Mouse (Mus musculus) adrenal gland, adult (tissue): ENCODE results near the gene Epdr1.

Experiments
- DNase-seq, 2 experiments: peaks; one replicate each; pipeline ENCODE4 v3.0.0; 2022 to 2023; ENCODE audit warnings: low spot score in 1 of 2; ENCODE audit not compliant: inconsistent age in 2 of 2

Gene Epdr1

DNA sequence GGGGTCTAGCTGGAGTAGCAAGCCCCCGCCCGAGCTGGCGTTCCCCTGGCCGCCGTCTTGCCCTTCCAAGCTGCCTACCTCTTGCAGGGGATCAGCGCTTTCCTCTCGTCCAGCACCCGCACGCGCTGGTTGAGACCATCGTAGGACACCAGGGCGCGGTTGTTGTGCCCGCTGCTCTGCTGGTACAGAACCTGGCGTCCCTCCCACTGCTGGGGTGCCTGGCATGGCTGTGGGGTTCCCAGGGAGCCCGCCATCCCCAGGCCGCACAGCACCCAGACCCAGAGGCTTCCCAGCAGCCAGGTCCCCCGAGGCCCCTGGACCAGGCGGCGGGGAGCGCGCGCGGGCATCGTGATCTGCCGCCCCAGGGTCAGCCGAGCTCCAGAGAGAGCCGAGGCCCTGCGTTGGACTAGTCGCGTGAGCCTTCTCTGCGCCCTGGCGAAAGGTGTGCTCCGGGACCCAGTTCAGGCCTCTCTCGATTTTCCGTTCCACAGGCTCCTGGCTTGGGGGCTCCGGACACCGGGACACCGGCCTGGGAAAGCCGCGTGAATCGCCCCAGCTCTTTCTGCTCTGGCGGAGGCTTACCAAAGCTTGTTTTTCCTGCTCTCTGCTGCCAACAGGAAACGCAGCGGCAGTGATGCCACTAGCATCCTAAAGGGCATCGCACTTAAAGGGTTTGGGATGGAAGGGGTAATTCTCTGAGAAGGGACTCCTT lies at the start of gene Epdr1:
Gene Epdr1 (minus strand): TSS at position 712 of the 712 bp plus-strand sequence.
- DNase-seq = peak; percentile 66 to 89

DNA sequence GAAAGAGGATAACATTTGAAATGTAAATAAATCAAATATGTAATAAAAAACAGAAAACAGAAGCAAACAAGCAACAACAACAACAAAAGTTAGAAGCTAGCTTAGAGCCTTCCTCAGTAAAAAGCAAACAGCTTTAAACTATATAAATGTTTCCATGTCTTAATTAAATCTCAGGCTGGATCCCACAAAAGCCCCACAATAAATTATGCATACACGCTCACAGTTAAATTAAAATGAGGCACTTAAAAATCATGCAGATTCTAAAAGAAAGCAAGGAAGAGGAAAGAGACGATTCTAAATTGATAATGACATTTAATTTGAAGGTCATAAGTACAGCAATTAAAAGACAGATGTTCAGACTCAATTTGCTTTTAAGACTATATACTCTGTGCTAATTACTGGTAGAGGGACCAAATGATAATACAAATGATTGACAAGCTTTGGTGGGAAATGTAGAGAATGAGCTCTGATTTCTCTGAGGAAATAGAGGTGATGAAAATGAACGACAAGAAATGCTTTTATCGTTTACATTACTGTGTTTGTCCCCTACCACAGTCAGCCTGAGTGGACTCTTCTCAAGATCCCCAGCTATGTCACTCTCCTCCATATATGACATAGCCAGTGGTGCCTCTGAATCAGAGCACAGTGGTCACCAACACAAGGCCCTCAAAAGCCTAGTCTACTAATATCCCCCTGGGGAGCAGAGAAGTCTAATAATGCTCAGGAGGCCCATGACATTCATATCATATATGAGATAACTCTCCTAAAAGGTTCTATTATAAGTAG lies 48.8 kb upstream of the Epdr1 start:
- DNase-seq = no peak

DNA sequence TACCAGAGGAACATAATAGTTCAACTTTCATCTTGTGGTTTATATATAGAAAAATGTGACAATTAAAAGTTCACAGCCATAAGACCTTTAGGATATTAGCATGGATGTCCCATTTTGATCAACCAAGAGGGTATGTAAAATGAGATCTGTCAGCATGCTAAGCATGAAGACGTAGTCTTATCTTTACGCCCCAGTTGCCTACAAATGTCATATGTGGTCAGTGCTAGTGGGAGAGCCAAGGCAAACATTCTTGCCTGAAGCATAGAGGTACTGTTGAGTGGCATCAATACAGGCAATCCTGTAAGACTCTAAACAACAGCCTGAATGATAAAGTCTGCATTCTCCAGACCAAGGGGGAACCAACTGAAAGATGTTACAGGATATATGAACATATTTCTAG lies 32.7 kb upstream of the Epdr1 start:
- no peak for DNase-seq

DNA sequence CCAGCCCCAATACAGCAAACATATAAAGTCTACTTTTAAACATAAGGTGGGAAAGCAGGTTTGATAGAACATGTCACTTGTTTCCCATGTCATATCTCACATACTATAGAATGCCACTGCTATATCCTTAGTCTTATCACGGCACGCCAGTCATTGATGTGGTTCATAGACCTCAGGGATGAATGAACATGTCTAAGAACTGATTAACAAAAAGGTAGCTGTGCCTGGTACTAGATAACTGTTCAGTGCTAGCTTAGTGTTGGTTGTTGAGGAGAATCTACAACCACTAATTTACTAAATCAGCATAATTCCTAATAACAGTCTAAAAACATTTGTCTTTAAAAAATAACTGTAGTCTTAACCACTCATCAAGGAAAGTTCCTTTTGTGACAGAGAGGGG lies 30.1 kb upstream of the Epdr1 start:
- DNase-seq = no peak

DNA sequence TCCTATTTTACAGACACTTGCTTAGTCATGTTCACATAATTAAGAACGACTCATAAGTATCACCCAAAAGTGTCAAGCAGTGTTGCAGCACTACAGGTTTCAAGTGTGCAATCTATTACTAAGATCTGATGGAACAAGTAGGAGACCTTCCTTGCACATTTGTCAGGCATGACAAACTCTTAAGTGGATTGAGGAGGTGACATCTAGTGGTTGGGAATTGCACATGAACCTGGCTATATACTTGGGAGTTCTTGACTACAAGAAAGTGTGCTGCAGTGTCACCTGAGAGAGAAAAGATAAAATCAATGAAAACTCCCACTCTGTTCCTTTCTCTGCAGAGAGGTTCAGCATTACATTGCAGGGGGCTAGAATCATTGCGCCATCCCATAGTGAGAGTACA lies 24.5 kb upstream of the Epdr1 start:
- peak in 1 of 2 experiments; percentile 33 for DNase-seq

DNA sequence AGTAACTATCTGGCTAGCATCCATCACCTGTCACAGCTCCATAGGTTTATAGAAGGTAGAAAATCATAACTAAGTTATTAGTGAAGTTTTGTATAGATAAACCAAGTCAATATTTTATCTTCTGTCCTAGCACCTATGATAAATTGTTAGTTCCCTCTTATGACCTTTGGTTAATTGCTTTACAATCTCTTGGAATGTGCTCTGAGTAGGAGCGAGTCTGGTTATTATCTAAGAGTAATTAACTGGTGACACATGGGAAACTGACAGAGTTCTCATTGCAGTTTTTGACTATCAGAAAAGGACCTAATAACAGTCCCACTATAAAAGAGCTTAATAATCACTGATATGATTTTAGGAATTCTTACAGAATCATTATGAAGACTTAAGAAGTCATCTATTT lies 23.8 kb upstream of the Epdr1 start:
- DNase-seq = no peak

DNA sequence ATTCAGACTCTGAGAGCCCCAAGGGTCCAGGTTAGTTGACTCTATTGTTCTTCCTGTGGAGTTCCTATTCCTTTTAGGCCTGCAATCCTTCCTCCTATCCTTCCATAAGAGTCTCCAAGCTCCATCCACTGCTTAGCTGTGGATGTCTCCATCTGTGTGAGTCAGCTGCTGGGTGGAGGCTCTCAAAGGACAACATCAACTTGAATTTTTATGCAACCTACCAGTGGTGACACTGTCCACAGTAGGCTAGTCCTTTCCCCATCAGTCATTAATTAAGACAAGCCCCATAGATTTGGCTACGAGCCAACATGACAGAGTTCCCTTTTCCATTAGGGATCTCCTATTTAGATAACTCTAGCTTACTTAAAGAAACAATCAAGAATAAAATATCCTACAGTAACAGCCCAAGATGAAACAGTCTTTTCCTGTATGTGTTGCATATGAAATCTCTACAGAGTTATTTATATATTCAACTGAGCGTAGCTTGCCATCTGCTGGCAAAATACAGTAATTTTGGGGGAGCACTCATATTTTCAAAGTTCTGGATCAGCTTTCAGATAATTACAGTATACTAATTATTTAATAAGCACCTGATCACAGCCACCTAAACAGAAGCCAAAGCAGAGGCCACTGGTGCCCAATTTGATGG lies 20.6 kb upstream of the Epdr1 start:
- DNase-seq = peak in 1 of 2 experiments; percentile 51

DNA sequence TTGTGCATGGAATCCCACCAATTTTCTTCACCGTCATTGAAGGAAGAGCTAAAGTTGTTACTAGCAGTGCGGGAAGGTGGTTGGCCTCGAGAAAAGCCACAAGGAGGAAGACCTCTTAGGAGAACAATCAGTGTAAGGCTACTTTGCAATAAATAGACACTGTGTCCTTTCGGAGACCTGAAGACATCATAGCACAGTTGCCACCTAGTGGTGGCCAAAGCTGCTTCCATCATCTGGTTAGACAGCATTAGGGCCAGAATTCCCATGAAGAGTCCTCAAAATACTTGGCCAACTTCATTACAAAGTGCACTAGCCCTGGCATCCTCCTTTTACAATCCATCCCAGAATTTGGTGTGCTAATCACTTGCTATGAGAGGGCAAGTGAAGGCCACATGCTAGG lies 16.4 kb upstream of the Epdr1 start:
- DNase-seq = peak in 1 of 2 experiments; percentile 32

DNA sequence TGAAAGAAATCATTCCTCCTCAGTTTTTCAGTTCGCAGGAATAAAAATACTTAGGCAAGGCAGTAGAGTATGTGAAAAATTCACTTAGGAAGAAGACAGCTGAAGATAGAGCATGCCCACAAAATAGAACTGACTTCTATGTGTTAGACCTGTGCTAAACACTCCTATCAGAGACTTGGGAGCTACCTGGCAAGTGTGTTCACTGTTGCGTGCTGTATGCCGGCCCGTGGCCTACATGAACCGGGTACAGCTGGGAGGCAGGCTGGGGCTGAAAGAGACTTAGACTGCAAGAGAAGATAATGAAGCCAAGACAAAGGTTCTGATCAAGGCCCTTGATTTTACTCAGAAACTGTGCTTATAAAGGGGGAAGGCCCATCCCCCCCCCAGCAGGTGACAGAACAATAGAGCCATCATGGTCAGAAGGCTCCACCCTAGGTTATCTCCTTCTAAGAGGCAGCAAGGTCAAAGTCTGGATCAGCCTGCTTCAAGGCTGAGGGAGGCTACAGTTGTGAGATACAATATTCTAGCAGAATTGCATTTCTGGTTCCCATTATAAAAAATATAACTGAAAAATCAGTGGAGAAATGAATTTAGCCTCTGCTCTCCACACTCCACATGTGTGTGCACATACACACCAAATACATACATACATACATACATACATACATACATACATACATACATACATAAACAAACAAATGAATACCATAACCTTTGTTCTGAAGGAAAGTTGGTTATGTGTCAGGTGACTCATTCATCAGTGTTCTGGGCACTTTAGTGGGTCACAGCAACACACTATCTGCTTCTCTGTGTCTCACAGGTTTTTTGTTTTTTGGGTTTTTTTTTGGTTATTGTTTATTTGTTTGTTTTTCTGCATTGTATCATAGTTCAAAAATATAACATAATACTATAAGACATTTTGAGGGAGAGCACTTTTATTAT lies 11.3 kb upstream of the Epdr1 start:
- no peak for DNase-seq

DNA sequence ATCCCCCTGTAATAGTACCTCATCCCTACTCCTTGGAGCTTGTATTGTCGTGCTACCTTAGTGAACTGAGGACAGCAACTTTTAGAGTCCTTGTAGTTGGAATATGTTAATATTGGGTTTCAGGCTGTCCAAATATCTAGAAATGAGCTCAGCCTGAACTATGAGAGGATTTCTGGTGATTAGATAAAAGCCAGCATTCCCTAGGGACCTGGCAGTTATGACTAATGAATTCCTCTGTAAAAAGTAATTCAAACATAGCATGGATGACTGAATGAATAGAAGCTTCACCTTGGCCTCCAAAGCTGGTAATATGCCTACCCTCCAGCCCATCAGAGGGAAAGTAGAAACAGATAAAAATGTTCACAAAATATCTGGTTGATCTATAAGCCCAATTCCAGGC lies 6.7 kb upstream of the Epdr1 start:
- DNase-seq = no peak

DNA sequence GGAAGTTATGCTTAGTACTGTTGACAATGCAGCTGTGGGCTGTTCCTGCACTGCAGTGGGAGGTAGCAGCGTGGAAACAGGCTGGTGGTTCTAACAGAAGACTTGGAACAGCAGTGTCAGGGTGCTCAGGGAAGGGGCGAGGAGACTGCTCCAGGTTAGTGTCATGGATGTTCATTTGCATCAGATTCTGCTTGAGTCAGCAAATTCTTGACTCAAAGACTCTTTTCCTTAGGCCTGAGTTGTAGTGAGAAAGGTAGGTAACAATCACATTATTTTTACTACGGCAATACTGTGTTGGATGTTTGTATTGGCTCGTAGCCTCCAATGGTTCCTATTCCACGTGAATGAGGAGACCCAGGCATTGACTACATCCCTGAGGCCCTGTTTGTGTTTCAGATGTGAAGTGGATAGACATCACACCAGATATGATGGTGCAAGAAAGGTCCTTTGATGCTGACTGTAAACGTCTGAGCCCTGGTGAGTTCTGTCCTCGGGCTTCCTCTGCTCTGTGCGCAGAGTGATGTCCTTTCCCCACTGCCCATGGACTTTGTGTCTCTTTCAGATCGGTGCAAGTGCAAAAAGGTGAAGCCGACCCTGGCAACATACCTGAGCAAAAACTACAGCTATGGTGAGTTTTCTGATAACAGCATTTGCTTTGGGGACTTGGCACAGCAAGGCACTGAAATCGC lies 5.0 kb upstream of the Epdr1 start:
- no peak for DNase-seq

DNA sequence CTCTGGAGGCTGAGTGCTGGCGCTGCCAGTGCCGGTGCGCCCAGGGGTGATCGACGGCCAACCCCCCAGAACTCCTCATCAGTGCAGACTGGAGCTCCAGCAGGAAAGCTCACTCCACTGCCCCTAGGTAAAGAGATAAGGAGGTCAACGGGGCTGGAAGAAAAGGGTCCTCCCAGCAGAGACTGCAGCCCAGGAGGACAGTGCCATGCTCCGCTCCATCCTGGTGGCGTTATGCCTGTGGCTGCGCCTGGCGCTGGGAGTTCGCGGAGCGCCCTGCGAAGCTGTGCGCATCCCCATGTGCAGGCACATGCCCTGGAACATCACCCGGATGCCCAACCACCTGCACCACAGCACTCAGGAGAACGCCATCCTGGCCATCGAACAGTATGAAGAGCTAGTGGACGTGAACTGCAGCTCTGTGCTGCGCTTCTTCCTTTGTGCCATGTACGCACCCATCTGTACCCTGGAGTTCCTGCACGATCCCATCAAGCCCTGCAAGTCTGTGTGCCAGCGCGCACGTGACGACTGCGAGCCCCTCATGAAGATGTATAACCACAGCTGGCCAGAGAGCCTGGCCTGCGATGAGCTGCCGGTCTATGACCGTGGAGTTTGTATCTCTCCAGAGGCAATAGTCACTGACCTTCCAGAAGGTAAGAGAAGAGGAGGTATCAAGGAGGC lies 3.6 kb upstream of the Epdr1 start:
- no peak for DNase-seq

DNA sequence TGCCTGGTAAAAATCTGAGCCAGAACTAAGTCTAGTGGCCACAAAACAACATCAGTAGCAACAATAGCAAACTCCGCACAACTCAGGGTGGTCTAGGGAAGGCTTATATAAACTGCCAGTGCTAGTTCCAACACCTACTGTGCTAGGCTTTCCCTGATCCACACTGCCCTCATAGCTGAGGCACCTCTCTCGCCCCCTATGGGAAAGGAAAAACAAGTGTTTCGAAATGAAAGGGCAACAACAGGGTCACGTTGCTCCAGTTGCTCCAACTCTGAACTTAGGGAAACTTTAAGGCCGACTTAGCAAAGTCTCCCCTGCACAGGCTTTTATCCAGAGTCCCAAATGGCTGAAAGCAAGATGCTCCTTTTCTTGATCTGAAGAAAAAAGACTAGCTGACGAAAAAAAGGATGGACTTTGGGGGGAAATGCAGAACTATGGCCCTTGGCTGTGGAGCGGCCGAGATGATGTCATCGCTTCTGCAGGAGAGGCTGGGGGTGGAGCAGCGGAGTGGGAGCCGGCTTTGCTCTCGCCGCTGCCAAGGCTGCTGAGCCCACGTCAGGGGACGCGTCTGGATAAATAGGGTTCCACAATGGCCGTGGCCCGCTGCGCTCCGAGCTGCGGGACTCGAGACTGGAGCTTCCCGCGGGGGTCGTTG lies 3.0 kb upstream of the Epdr1 start, which contains the start of gene Sfrp4:
Gene Sfrp4 (plus strand): TSS at position 532 of the 655 bp plus-strand sequence.
- peak; percentile 54 to 85 for DNase-seq

DNA sequence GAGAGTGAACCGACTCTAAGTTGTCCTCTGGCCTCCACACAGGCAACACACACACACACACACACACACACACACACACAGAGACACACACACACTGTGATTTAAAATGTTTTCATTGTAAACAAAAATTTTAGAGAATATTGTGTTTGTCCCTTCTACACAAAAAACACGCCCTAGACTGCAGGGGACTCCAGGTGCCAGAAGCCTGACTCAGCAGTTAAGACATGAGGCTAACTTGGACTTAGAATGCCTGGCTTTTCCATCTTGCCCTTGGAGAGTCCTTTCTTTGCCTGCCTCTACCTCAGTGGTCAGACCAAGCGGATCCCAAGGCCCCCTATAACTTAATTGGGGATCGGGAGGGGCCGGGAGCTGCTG lies 899 bp downstream of the Epdr1 start:
- no peak for DNase-seq

DNA sequence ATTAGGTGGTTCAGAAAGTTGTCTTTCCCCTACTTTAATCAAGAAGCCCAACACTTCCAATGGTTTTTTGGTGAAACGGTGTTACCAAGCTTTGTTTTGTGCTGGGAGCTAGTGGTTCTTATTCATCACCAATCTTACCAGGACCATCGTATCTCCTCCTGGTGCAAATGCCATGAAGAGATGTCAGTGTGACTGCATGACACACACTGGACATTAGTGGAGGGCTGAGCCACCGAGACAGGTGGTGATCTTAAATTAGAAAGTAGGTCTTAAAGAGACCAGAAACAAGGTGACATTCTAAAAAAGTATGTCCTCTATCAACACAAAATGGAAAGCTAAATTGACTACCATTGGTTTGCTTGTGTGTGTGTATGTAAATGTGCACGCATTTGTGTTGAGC lies 1.6 kb downstream of the Epdr1 start:
- no peak for DNase-seq

DNA sequence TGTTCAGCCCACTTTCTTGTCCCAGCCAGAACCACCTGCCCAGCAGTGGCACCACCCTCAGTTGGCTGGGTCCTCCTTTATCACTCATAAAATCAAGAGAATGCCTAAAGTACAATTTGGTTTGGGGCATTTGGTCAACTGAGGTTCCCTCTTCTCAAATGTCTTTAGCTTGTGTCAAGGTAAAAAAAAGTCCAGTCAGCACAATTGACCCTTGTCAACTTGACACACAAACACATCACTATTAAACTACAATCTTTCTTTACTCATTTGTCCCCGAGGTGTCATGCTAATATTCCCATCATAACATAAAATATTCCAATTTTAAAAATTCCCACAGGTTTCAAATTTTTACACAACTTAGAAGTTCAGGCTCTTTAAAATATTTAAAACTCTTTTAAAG lies 5.4 kb downstream of the Epdr1 start:
- no peak for DNase-seq

DNA sequence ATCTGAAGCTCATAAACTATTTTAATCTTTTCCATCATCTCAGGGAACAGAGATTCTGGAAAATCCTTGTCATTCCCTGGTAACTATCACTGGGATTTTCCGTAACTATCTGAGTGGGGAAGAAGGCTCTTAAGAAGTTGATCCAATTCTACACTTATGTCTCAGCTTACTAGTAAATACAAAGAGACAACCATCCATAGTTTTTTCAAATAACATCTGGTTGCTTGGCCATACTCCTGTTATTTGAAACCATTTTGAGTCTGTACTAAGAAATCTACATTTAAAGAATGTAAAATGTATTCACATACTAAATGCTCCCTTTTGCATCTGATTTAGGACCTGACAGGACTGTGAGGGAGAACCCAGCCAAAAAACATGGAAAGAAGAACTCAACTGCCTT lies 6.3 kb downstream of the Epdr1 start:
- no peak for DNase-seq

DNA sequence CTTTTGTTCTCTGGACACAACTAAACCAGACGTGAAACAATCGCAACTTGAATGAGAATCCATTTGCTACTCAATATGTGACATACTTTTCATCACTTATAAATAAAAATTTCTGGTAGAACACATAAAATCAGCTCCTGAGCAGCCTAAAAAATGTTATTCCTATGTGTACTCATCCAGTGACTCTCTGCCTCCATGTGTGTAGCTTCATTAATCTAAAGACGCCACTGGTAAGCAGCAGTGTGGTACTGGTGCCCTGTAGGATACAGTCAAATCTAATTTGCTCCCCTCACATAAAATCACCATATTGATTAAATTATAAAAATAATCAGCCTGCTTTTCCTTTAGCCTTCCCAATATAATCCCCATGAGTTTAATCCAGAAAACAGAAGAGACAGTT lies 6.8 kb downstream of the Epdr1 start:
- no peak for DNase-seq

DNA sequence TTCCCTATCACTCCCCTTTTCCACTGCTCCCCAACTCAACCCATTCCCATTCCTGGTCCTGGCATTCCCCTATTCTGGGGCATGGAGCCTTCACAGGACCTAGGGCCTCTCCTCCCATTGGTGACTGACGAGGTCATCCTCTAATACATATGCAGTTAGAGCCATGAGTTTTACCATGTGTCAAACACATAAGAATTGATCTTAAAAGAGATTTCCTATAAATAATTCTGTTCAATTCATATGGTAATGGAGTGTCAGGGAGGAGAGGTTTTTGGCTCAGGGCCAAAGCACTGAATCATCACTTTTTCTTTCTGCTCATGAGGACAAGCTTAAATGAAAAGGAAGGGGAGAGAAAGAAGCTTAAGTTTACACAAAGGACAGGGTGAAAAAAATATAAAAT lies 7.4 kb downstream of the Epdr1 start:
- DNase-seq = peak in 1 of 2 experiments; percentile 52
